Mouse (Mus musculus) neural tube, embryonic 14.5 days (tissue): ENCODE measurements around the gene Gm49320. TPM values are rescaled to one million over a fixed set of nuclear protein-coding genes. Genes with fewer than 3 reads are reported as not detected.

Experiments used
- ATAC-seq: fragments of 200-750 bp; cut with Nextera tagmentation; 2 replicates; pipeline ENCODE4 v1.8.0; 2017; ENCODE audit warnings: low read depth, mild to moderate bottlenecking, moderate TSS enrichment, moderate library complexity
- H3K27ac ChIP-seq: fragments of 300-500 bp; sonication (generic); 2 replicates; pipeline ENCODE4 v1.5.1; 2014; ENCODE audit warnings: low read depth, mild to moderate bottlenecking, control low read depth, low read length, moderate library complexity, mixed read lengths
- H3K27me3 ChIP-seq: fragments of 300-500 bp; sonication (generic); 2 replicates; pipeline ENCODE4 v1.6.1; 2014; ENCODE audit warnings: low read length; ENCODE audit not compliant: control insufficient read depth, insufficient read depth
- H3K36me3 ChIP-seq: fragments of 300-500 bp; sonication (generic); 2 replicates; pipeline ENCODE4 v1.6.1; 2014; ENCODE audit warnings: low read length, mixed read lengths; ENCODE audit not compliant: control insufficient read depth, insufficient read depth
- H3K4me1 ChIP-seq: fragments of 300-500 bp; sonication (generic); 2 replicates; pipeline ENCODE4 v1.6.1; 2014; ENCODE audit warnings: low read length; ENCODE audit not compliant: control insufficient read depth, insufficient read depth
- H3K4me2 ChIP-seq: fragments of 300-500 bp; sonication (generic); 2 replicates; pipeline ENCODE4 v1.6.1; 2014; ENCODE audit warnings: mild to moderate bottlenecking, low read depth, low read length, control low read depth
- H3K4me3 ChIP-seq: fragments of 300-500 bp; sonication (generic); 2 replicates; pipeline ENCODE4 v1.5.1; 2014; ENCODE audit warnings: low read depth, low read length, control low read depth, mixed read lengths
- H3K9ac ChIP-seq: fragments of 300-500 bp; sonication (generic); replicated peaks from 2 replicates; pipeline ENCODE4 v1.6.1; 2014; ENCODE audit warnings: low read depth, mild to moderate bottlenecking, control low read depth, low read length, mixed read lengths
- H3K9me3 ChIP-seq: fragments of 300-500 bp; sonication (generic); 2 replicates; pipeline ENCODE4 v1.6.1; 2016; ENCODE audit warnings: low read length; ENCODE audit not compliant: control insufficient read depth
- WGBS: fragments of 180-500 bp; shearing (Covaris S2); extraction: QIAGEN DNeasy Blood & Tissue Kit; methylation state at CpG from one replicate; pipeline ENCODE4 v1.1.7; 2014; 5-methylcytosine and 5-hydroxymethylcytosine counted together
- polyA plus RNA-seq: library from polyadenylated mRNA; unstranded; fragments of >200 nt; fragmentation: Nextera tagmentation; extraction: Ambion mirVana; gene quantifications from 2 replicates; pipeline ENCODE4 v1.2.1, GENCODE M21; 2014

Gene Gm49320
- polyA plus RNA-seq, 1 experiment from 2014 or later: 1.3 TPM

DNA sequence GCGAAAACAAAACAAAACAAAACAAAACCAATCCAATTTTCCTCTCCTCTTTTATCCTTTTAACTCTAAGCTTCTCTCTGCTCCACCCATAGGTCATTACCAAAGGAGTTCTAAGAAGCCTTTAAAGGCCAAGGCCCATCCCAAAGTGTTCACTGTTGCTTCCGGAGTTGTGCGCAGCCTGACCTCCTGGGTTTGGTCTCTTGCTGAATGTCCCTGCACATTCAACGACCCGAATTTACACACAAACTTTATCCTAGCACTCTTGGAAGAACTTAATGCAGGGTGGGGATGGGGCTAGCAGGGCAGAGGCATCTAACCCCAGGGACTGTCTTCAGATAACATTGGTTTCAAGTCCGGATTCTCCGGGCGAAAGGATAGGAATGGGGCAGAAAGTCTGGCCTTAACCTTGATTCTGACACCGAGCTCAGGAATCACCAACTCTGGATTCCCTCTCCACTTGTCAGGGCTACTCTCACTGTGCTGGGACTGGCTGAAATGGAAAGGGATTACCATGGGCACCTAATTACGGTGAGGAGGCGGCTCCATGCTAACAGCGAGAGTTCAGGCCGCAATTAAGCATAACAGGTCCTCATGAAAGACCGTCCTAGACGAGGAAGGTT, 741 bp upstream of the Gm49320 start:
- H3K4me2 ChIP-seq: peak overlapping the region; percentile 65
- H3K9ac ChIP-seq: peak overlapping the region; percentile 54
- peak overlapping the region; percentile 91 for H3K27ac ChIP-seq
- no peaks in the 10 kb centered on the region for H3K9me3 ChIP-seq
- peaks cover 3% of the 10 kb centered on the region; the same call in 1 of the 2 replicates for H3K36me3 ChIP-seq
- peaks cover 24% of the 10 kb centered on the region for H3K4me1 ChIP-seq
- no peak; the same call in 1 of the 2 replicates for ATAC-seq
- 20% methylated on average over 15 of the region's 15 CpGs for WGBS
- no peaks in the 10 kb centered on the region for H3K27me3 ChIP-seq
- peak overlapping the region; percentile 52 for H3K4me3 ChIP-seq

DNA sequence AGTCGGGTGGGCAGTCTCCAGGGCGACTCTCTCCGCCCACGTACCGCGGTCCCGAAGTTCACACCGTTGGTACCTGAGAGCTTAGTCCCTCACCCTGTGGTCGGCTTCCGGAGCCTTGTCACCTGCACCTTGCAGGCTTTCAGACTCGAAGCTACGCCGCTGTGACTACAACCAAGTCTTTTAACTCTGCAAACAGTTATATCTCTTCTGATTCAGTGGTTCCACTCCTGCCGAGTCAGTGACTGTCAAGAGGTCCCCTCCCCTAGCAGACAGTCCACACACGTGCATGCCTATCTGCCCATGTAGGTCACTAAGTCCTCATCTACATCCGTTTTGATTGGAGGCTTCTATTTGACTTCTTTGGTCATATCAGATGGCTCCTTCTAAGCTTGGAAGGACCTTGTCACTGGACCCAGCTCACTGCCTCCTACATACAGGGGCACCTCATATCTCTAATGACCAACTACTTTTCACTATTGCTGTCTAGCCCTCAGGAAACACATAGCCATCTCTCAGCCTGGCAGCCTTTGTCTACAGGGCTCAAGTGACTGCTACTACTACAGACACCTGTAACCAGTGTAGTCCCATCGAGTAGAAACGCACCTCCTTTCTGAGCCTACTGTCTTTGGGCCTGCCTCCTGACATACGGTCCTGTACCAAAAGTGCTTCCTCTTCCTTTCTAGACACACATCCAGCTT, 677 bp downstream of the Gm49320 start:
- H3K4me1 ChIP-seq: peaks cover 24% of the 10 kb centered on the region
- H3K36me3 ChIP-seq: peaks cover 13% of the 10 kb centered on the region
- peak overlapping the region; percentile 52 for H3K4me3 ChIP-seq
- H3K9me3 ChIP-seq: no peaks in the 10 kb centered on the region
- no peaks in the 10 kb centered on the region for H3K27me3 ChIP-seq
- peak overlapping the region; percentile 75 for H3K9ac ChIP-seq
- peak overlapping the region; percentile 91 for H3K4me2 ChIP-seq
- 14% methylated on average over 19 of the region's 19 CpGs for WGBS
- peak overlapping the region; percentile 85 for H3K27ac ChIP-seq
- peak; percentile 32; the same call in 1 of the 2 replicates for ATAC-seq

DNA sequence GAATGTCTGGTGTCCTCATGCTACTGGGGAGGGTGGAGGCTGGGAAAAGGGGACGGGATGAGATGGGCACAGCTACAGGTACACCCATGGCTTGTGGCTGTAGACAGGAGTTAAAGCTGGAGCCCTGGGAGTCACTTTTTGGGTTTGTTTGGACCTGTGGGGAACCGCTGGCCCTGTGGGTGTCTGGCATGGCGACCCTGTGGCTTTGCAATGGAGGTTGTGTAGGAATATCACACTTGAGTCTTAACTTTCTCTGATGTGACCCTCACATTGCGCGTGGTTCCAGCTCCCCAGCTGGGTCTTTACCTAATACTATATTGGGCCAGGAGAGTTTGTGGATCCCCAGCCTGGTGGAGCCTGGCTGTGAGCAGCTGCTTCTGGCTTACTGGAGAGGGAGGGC, 6.4 kb downstream of the Gm49320 start:
- WGBS: 95% methylated on average over 5 of the region's 5 CpGs

GRCm38 (mm10) chr8:4245737-4246136, 7.1 kb downstream of the Gm49320 start:
- Histone ChIP-seq H3K4me3 (no peak overlapping the region), H3K27me3 (no peaks in the 10 kb centered on the region), H3K36me3 (peaks cover 49% of the 10 kb centered on the region), H3K27ac (no peak overlapping the region), H3K9me3 (no peaks in the 10 kb centered on the region), H3K4me1 (peaks cover 6% of the 10 kb centered on the region; the same call in 1 of the 2 replicates), H3K4me2 (no peak overlapping the region), H3K9ac (no peak overlapping the region)
- WGBS: 88% methylated on average over 13 of the region's 13 CpGs
- ATAC-seq: no peak

More for the DNA sequence above, 6.4 kb downstream of the Gm49320 start:
- no peak overlapping the region for H3K4me3 ChIP-seq
- peaks cover 49% of the 10 kb centered on the region for H3K36me3 ChIP-seq
- no peak overlapping the region for H3K27ac ChIP-seq
- peaks cover 13% of the 10 kb centered on the region for H3K4me1 ChIP-seq
- H3K27me3 ChIP-seq: no peaks in the 10 kb centered on the region
- H3K9me3 ChIP-seq: no peaks in the 10 kb centered on the region
- no peak overlapping the region for H3K4me2 ChIP-seq
- no peak overlapping the region for H3K9ac ChIP-seq
- ATAC-seq: no peak

- Histone ChIP-seq H3K4me2 (no peak overlapping the region), H3K27me3 (no peaks in the 10 kb centered on the region), H3K9ac (no peak overlapping the region), H3K9me3 (no peaks in the 10 kb centered on the region), H3K36me3 (peaks cover 49% of the 10 kb centered on the region), H3K27ac (no peak overlapping the region), H3K4me1 (no peaks in the 10 kb centered on the region), H3K4me3 (no peak overlapping the region)
- ATAC-seq: no peak
- 96% methylated on average over 8 of the region's 8 CpGs for WGBS
Measured at GRCm38 (mm10) chr8:4247241-4247640, 8.6 kb downstream of the Gm49320 start.

DNA sequence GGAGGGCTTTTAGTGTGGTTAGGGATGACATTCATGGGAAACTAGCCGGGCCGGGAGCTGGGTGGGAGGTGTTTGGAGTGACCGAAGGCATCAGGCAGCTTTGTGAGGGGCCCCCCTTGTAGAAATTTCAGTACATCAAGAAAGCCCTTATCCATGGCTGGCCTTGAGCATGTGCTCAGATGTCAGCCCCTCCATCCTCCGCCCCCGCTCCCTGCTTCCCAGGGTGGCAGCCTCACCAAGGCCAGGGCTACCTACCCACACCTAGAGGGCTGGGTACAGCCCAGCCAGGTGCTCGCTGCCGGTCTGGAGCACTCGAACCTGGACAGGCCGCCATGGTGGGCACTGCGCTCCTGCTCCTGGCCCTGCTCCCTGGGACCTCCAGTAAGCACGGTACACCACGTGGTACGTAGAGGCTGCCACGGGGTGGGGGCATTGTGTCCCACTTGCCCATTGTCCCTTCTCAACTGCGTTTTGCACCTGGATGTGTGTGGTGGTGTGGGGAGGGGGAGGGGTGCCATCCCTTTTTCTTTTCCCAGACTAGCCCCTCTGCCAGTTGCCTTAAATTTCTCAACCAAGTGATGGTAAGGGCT, 9.4 kb downstream of the Gm49320 start, which contains the start of gene Tgfbr3l:
Gene Tgfbr3l, plus strand, starts transcription at position 264 of the 590 bp plus-strand sequence.
- H3K36me3 ChIP-seq: peaks cover 45% of the 10 kb centered on the region
- H3K4me3 ChIP-seq: no peak within 1 kb of the TSS
- H3K27ac ChIP-seq: no peak within 1 kb of the TSS

GRCm38 (mm10) chr8:4249213-4249612, 10.5 kb downstream of the Gm49320 start:
- H3K27ac ChIP-seq: no peak overlapping the region
- no peak overlapping the region for H3K4me3 ChIP-seq
- H3K27me3 ChIP-seq: no peaks in the 10 kb centered on the region
- peaks cover 38% of the 10 kb centered on the region for H3K36me3 ChIP-seq
- no peak overlapping the region for H3K4me2 ChIP-seq
- peaks cover 4% of the 10 kb centered on the region for H3K4me1 ChIP-seq
- H3K9ac ChIP-seq: no peak overlapping the region
- WGBS: 12% methylated on average over 29 of the region's 29 CpGs
- no peaks in the 10 kb centered on the region for H3K9me3 ChIP-seq
- ATAC-seq: no peak

More for the DNA sequence above, 9.4 kb downstream of the Gm49320 start, which contains the start of gene Tgfbr3l:
- Histone ChIP-seq H3K4me2 (no peak within 1 kb of the TSS), H3K9me3 (no peaks in the 10 kb centered on the region), H3K27me3 (no peaks in the 10 kb centered on the region), H3K4me1 (no peaks in the 10 kb centered on the region), H3K9ac (no peak within 1 kb of the TSS)
- no peak for ATAC-seq
- 76% methylated on average over 15 of the region's 15 CpGs for WGBS

- 28% methylated on average over 26 of the region's 26 CpGs for WGBS
- ATAC-seq: peak; percentile 9; the same call in 1 of the 2 replicates
- H3K4me3 ChIP-seq: no peak overlapping the region
- peaks cover 26% of the 10 kb centered on the region for H3K36me3 ChIP-seq
- no peaks in the 10 kb centered on the region for H3K9me3 ChIP-seq
- H3K4me1 ChIP-seq: peaks cover 7% of the 10 kb centered on the region
- H3K4me2 ChIP-seq: no peak overlapping the region
- H3K9ac ChIP-seq: no peak overlapping the region
- no peaks in the 10 kb centered on the region for H3K27me3 ChIP-seq
- no peak overlapping the region for H3K27ac ChIP-seq
Measured at GRCm38 (mm10) chr8:4250306-4250970, 11.8 kb downstream of the Gm49320 start.
